Mouse (Mus musculus) olfactory bulb, adult 2 months (tissue): ENCODE measurements around the gene St3gal3. TPM values are rescaled to one million over a fixed set of nuclear protein-coding genes. Genes with fewer than 3 reads are reported as not detected.

Experiments
- H3K27ac ChIP-seq: fragments of 200-500 bp; 2 replicates; pipeline ENCODE4 v1.5.1; 2012; ENCODE audit warnings: low read depth, low read length; ENCODE audit not compliant: insufficient read depth
- H3K4me1 ChIP-seq: fragments of 200-500 bp; 2 replicates; pipeline ENCODE4 v1.6.1; 2012; ENCODE audit warnings: low read length; ENCODE audit not compliant: control insufficient read depth, insufficient read depth
- H3K4me3 ChIP-seq: fragments of 200-500 bp; 2 replicates; pipeline ENCODE4 v1.5.1; 2012; ENCODE audit warnings: mild to moderate bottlenecking, low read depth, low read length, moderate library complexity; ENCODE audit not compliant: insufficient read depth
- CTCF ChIP-seq: fragments of 200-500 bp; IDR thresholded peaks from 2 replicates; pipeline ENCODE4 v1.5.1; 2012; ENCODE audit warnings: low read depth, mild to moderate bottlenecking, low read length, moderate library complexity; ENCODE audit not compliant: insufficient read depth
- POLR2A ChIP-seq: fragments of 200-500 bp; IDR thresholded peaks from 2 replicates; pipeline ENCODE4 v1.6.1; 2012; ENCODE audit warnings: mild to moderate bottlenecking, low read depth, low read length, moderate library complexity; ENCODE audit not compliant: insufficient read depth
- WGBS: fragments of 180-500 bp; shearing (Covaris S2); methylation state at CpG from one replicate; pipeline ENCODE4 v1.1.7; 2018; 5-methylcytosine and 5-hydroxymethylcytosine counted together
- polyA plus RNA-seq: library from polyadenylated mRNA; stranded (reverse); fragments of >200 nt; gene quantifications from 2 replicates; pipeline ENCODE4 v1.2.4, GENCODE M21; 2012; ENCODE audit warnings: low replicate concordance; ENCODE audit not compliant: missing spikeins, insufficient read depth, insufficient read length

The St3gal3 gene
- polyA plus RNA-seq, 1 experiment, result not detected

DNA sequence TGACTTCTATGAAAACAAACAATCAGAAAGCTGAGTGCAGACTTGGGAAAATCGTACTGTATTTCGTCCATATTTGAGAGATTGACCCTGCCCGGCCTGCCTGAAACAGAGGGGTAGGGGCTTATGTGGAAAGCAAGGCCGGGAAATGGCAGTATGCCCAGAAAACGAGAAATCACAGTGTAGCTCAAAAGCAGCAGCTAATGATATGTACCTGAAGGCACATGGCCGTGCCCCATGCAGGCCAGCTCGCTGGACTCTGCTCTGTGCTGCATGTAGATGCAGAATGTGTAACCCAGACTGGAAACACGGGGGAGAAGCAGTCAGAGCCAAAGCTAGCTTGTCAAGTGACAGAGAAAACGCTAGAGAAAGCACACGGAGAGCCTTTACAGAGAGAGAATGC lies 12.6 kb downstream of the St3gal3 start:
- H3K4me1 ChIP-seq, result peaks cover 7% of the 10 kb centered on the region
- TF ChIP-seq POLR2A (no peak), CTCF (no peak)
- 37% methylated on average over 10 of the region's 10 CpGs for WGBS
- no peak overlapping the region for H3K4me3 ChIP-seq
- no peak overlapping the region for H3K27ac ChIP-seq

DNA sequence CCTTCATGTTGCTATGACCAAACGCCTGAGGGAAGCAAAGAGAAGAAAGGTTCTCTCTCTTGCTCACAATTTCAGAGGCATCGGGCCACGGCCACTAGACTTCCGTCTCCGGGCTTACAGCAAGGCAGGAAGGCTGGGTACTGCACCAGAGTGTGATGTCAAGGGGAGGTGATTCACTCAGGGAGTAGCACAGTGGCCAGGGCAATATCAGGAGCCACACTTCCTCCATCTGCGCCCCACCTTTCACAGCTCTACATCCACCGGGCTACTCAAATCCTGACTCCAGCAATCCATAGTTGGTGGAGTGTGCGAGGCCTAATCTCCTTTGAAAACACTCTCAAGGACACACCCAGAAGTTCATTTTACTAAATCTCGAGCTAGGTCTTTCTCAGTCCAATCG lies 17.1 kb downstream of the St3gal3 start:
- H3K27ac ChIP-seq, result no peak overlapping the region
- H3K4me3 ChIP-seq, result no peak overlapping the region
- 95% methylated on average over 10 of the region's 10 CpGs for WGBS
- no peak for TF ChIP-seq CTCF
- TF ChIP-seq POLR2A, result no peak
- peaks cover 14% of the 10 kb centered on the region for H3K4me1 ChIP-seq

DNA sequence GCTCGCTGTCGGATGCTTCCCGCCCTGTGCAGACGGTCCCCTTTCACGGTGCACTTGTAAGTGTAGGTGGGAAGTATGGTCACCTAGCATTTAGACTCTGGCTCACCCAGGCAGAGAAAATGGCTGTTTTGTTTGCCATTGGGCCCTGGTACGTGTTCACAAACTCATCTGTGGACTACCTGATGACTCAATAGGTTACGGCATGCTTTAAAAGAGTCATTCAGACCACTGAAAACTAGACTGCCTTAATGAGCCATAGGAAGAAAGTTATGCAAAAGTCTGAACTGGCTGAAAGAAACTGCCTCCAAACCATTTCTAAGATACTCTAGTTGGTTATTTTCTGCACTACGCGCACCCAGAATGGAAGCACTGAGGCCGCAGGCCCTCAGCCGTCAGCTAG lies 18.6 kb downstream of the St3gal3 start:
- 87% methylated on average over 11 of the region's 11 CpGs for WGBS
- no peak for TF ChIP-seq CTCF
- no peak for TF ChIP-seq POLR2A
- H3K27ac ChIP-seq, result no peak overlapping the region
- no peak overlapping the region for H3K4me3 ChIP-seq
- H3K4me1 ChIP-seq, result peaks cover 13% of the 10 kb centered on the region

DNA sequence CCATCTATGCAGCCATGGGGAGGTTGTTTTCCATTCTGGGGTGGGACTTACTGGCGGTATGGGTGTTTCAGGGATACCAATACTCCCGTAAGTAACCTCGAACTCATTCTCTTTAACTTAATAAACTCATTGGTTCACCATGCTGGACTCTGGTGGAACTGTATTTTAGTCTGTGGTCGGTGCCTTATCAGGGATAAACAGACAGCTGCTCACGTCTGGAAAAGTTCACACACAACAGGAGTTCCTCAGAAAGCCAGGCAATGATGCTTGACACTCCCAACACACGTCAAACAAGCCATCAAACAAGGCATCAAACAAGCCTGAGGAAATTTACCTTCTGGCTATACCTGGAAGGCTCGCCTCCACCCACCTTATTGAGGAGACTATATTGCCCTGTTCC lies 19.6 kb downstream of the St3gal3 start:
- H3K4me1 ChIP-seq, result peaks cover 13% of the 10 kb centered on the region
- no peak overlapping the region for H3K27ac ChIP-seq
- WGBS, result 96% methylated on average over 7 of the region's 7 CpGs
- TF ChIP-seq POLR2A, result no peak
- no peak for TF ChIP-seq CTCF
- no peak overlapping the region for H3K4me3 ChIP-seq

DNA sequence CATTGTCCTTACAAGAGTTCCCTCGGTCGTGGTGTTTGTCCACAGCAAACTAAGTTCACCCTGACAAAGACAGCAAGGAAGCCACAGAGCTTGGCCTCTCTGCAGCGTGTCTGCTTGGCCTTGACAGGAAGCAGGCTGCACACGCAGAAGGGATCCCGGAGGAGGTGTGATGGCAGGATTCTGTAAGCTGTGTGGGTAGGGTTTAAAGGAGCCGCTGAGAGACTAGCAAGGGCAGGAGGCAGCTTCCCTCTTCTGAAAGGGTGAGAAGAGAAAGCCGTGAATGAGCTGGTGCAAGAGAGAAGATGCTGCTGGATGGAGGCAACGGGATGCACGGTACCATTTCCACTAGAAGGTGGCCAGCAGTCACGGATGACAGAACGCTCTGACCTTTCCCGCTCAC lies 22.1 kb downstream of the St3gal3 start:
- 61% methylated on average over 12 of the region's 12 CpGs for WGBS
- Histone ChIP-seq H3K4me3 (no peak overlapping the region), H3K27ac (no peak overlapping the region), H3K4me1 (peaks cover 13% of the 10 kb centered on the region)
- no peak for TF ChIP-seq CTCF
- no peak for TF ChIP-seq POLR2A

DNA sequence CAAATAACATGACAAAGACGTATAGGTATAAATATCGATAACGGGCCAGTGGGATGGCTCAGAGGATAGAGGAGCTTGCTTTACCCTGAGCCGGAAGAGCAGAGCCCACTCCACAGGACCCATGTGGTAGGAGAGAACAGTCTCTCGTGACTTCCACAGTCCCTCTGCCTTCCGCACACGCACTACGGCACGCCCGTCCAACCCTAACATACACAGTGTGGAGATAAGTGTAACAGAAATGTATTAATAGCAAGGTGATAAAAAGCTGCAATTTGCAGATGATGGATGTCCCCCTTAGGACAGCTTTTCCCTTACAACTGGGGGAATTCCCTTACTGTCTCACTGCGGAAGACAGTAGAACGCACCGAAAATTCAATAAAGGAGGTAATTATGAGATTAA lies 25.1 kb downstream of the St3gal3 start:
- TF ChIP-seq POLR2A (no peak), CTCF (no peak)
- 88% methylated on average over 13 of the region's 13 CpGs for WGBS

DNA sequence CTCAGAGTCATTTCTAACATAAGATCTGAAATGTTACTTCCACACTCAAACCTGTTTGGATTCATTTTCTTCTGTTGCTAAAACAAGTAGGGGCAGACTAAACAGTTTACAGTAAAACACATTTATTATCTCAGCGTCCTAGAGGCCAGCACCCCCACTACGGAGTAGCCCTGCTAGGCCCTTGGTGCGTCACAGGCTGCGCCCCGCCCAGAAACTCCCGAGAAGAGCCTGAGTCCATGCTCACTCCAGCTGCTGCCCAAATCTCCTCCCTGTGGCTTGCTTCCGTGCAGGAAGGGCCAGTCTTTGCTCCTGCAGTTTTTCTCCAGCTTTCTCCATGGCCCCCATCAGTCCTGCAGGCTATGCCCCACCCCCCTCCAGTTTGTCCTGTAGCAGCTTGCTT lies 25.9 kb downstream of the St3gal3 start:
- no peak overlapping the region for H3K27ac ChIP-seq
- H3K4me3 ChIP-seq, result no peak overlapping the region
- no peak for TF ChIP-seq CTCF
- no peak for TF ChIP-seq POLR2A
- 81% methylated on average over 7 of the region's 7 CpGs for WGBS
- peaks cover 12% of the 10 kb centered on the region for H3K4me1 ChIP-seq

More for the DNA sequence above, 25.1 kb downstream of the St3gal3 start:
- no peak overlapping the region for H3K27ac ChIP-seq
- peaks cover 13% of the 10 kb centered on the region for H3K4me1 ChIP-seq
- H3K4me3 ChIP-seq, result no peak overlapping the region

DNA sequence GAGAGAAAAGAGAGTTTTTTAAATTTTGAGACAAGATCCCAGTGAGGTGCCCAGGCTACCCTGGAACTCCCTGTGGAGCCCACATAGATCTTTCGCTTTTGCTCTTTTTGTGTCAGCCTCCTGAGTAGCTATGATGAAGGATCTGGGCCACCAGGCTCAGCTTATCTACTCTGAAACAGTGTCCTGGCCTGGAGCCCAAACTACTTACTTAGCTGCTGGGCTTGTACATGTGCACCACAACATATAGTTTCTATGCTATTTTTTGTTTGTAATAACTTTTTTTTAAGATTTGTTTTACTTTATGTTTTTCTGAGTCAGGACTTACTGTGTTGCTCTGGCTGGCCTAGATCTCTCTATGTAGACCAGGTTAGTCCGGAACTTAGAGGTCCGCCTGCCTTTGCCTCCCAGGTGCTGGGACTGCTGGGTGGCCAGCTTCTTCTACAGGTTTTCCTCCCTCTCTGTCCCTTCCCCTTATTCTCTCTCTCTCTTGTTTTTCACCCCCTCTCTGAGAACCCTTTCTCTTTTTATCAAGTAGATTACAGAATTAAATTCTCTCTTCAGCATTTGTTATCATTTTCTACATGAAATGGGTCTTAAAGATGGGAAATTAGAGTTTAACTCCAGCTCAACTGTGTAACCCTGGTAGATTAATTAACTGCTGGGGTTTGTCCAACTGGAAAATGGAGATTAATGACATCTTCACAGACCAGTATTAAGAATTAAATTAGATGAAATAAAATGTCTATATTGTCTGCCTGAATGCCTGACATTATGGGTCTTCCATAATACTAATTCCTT lies 29.3 kb downstream of the St3gal3 start:
- 86% methylated on average over 3 of the region's 3 CpGs for WGBS

DNA sequence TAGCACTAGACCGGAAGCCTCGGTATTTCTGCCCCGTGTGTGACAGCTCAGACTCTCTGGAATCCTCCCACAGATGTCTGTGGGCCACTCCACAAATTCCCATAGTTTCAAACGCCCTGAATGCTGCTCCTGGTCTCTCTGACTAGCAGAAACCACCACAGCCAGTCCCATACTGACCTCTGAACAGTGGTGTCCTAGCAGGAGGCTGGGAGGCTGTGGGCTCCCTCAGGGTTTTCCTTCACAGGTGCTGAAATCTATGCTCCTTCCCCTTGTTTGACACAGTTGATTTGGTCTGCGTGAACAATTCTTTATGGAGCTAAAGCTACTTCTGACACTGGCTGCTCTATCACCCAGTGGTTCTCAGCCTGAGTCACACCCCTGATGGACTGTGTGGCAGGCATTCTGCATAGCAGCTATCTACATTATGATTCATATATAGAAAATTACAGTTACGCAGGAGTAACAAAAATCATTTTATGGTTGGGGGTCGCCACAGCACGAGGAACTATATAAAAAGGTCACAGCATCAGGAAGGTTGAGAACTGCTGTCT lies 31.4 kb downstream of the St3gal3 start:
- Histone ChIP-seq H3K4me3 (no peak overlapping the region), H3K4me1 (no peaks in the 10 kb centered on the region), H3K27ac (no peak overlapping the region)
- WGBS, result 85% methylated on average over 8 of the region's 8 CpGs
- TF ChIP-seq POLR2A (no peak), CTCF (no peak)

More for the DNA sequence above, 29.3 kb downstream of the St3gal3 start:
- H3K4me3 ChIP-seq, result no peak overlapping the region
- H3K4me1 ChIP-seq, result no peaks in the 10 kb centered on the region
- no peak overlapping the region for H3K27ac ChIP-seq
- TF ChIP-seq POLR2A (no peak), CTCF (no peak)

DNA sequence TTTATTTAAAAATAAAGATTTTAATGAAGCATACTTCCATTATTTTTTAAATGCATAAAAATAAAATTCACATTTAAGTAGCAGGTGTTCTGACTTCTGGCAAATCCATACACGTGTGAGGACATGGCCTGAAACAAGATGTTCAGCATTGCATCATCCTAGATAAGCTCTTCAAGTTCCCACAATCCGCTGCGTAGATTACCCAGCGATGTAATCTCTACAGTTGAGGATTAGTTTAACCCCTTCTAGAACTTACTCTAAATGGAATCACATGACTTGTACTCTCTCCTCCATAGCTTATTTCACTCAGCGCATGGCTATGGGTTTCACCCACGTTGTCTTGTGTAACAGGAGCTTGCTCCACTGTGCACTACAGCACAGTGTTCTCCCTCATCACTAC lies 33.2 kb downstream of the St3gal3 start:
- Histone ChIP-seq H3K4me1 (no peaks in the 10 kb centered on the region), H3K4me3 (no peak overlapping the region), H3K27ac (no peak overlapping the region)
- TF ChIP-seq POLR2A, result no peak
- WGBS, result 92% methylated on average over 6 of the region's 6 CpGs
